Mouse (Mus musculus) bone marrow macrophage, adult 2 months (primary cell): ENCODE measurements at regions not wholly inside any gene's neighbourhood (a gene's known extent, or its start where the extent isn't known, plus 50 kb on each side); places are given as distances from the start of the nearest gene placed in this dataset.

Experiments
- CTCF ChIP-seq: IDR thresholded peaks from 2 replicates; pipeline ENCODE4 v1.5.1; 2012; ENCODE audit warnings: low read depth, mild to moderate bottlenecking, low read length, moderate library complexity
- POLR2A ChIP-seq: IDR thresholded peaks from 2 replicates; pipeline ENCODE4 v1.6.1; 2012; ENCODE audit warnings: mild to moderate bottlenecking, low read depth, low read length, borderline replicate concordance

GRCm38 (mm10) chr3:149436420-149436819, 446.1 kb upstream of the Adgrl2 start:
- no peak for TF ChIP-seq CTCF
- TF ChIP-seq POLR2A: no peak
